Mouse (Mus musculus) cortical plate, adult 2 months (tissue): Measurements from ENCODE around the gene Olfr630.
"Not testable (repeated sequence)": the region's sequence is repeated elsewhere in the genome, so short reads cannot be mapped to it uniquely, and the experiment has no call there.

Source experiments
- CTCF ChIP-seq: fragments of 200-500 bp; IDR thresholded peaks from 2 replicates; pipeline ENCODE4 v1.5.1; 2011; ENCODE audit warnings: mild to moderate bottlenecking, control low read depth, low read length; ENCODE audit not compliant: insufficient read depth; ENCODE audit errors: extremely low read depth
- POLR2A ChIP-seq: fragments of 200-500 bp; IDR thresholded peaks from 2 replicates; pipeline ENCODE4 v1.6.1; 2011; ENCODE audit warnings: mild to moderate bottlenecking, low read length, control low read depth; ENCODE audit not compliant: insufficient read depth; ENCODE audit errors: extremely low read depth

DNA sequence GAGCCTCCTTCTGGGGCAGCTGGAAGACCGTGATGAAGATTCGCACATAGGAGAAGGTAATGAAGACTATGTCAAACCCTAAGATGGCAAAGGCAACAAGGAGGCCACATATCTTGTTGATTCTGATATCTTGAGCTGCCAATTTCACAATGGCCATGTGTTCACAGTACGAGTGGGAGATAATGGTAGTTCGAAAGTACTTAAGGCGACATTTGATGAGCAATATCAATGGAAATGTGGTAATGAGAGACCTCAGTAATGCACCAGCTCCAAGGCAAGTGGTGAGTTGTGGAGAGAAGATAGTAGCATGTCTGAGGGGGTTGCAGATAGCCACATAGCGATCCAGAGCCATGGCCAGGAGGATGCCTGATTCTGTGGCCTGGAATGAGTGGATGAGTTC lies 10.6 kb upstream of the Olfr630 start:
- TF ChIP-seq POLR2A, CTCF: not testable (repeated sequence)
